Mouse (Mus musculus): ENCODE measurements at regions not wholly inside any gene's neighbourhood (a gene's known extent, or its start where the extent isn't known, plus 50 kb on each side); places are given as distances from the start of the nearest gene placed in this dataset.

- no peak for TF ChIP-seq CTCF (IDR thresholded peaks at IDR 0.05)
- TF ChIP-seq EP300 (IDR thresholded peaks at IDR 0.05), result no peak
Observed at GRCm38 (mm10) chr2:78804931-78805330, 63.0 kb upstream of the Ube2e3 start.

Data from lung, postnatal 0 days (tissue).